Mouse (Mus musculus): Measurements from ENCODE around the gene Chchd2. TPM values are rescaled to one million over a fixed set of nuclear protein-coding genes. Genes with fewer than 3 reads are reported as not detected.
"Not testable (repeated sequence)": the region's sequence is repeated elsewhere in the genome, so short reads cannot be mapped to it uniquely, and the experiment has no call there.

The Chchd2 gene
- polyA plus RNA-seq (2015; fragmentation: Nextera tagmentation; extraction: Ambion mirVana): 519 and 524 TPM in 2 replicates

GRCm38 (mm10) chr5:129886911-129887636, at the start of gene Chchd2:
Gene Chchd2, minus strand, starts transcription at chr5:129887470.
- Histone ChIP-seq H3K36me3 (replicated peaks) (peaks cover 25% of the 10 kb centered on the region), H3K27me3 (no peaks in the 10 kb centered on the region), H3K9me3 (replicated peaks) (no peaks in the 10 kb centered on the region), H3K4me2 (peak within 1 kb of the TSS; percentile 78), H3K27ac (replicated peaks) (peak within 1 kb of the TSS; percentile 98), H3K9ac (peak within 1 kb of the TSS; percentile 91), H3K4me3 (replicated peaks) (peak within 1 kb of the TSS; percentile 86), H3K4me1 (replicated peaks) (peaks cover 20% of the 10 kb centered on the region)
- peak; percentile 99 for ATAC-seq (ENCODE audit: insufficient read depth)
- under 1% methylated on average over 46 of the region's 46 CpGs for WGBS (ENCODE audit: insufficient replicate concordance)

- H3K4me3 ChIP-seq (replicated peaks): no peak overlapping the region
- H3K27ac ChIP-seq (replicated peaks): no peak overlapping the region
- no peak overlapping the region for H3K9ac ChIP-seq
- no peaks in the 10 kb centered on the region for H3K9me3 ChIP-seq (replicated peaks)
- ATAC-seq (ENCODE audit: insufficient read depth): no peak
- no peak overlapping the region for H3K4me2 ChIP-seq
- WGBS (ENCODE audit: insufficient replicate concordance): 57% methylated on average over 4 of the region's 4 CpGs
- no peaks in the 10 kb centered on the region for H3K36me3 ChIP-seq (replicated peaks)
- no peaks in the 10 kb centered on the region; the same call in 1 of the 2 replicates for H3K27me3 ChIP-seq
- H3K4me1 ChIP-seq (replicated peaks): peaks cover 15% of the 10 kb centered on the region
Observed at GRCm38 (mm10) chr5:129936941-129937340, 49.7 kb upstream of the Chchd2 start.

GRCm38 (mm10) chr5:129929924-129930855, 42.9 kb upstream of the Chchd2 start:
- peak; percentile 20; the same call in 1 of the 2 replicates for ATAC-seq (ENCODE audit: insufficient read depth)
- no peak overlapping the region for H3K4me2 ChIP-seq

GRCm38 (mm10) chr5:129925933-129926332, 38.7 kb upstream of the Chchd2 start:
- no peak overlapping the region for H3K27ac ChIP-seq (replicated peaks)
- no peaks in the 10 kb centered on the region for H3K36me3 ChIP-seq (replicated peaks)
- H3K4me2 ChIP-seq: no peak overlapping the region

More at GRCm38 (mm10) chr5:129929924-129930855, 42.9 kb upstream of the Chchd2 start:
- Histone ChIP-seq H3K4me3 (replicated peaks) (no peak overlapping the region), H3K27me3 (no peaks in the 10 kb centered on the region; the same call in 1 of the 2 replicates), H3K27ac (replicated peaks) (no peak overlapping the region; the same call in 1 of the 2 replicates), H3K9me3 (replicated peaks) (no peaks in the 10 kb centered on the region), H3K4me1 (replicated peaks) (peaks cover 9% of the 10 kb centered on the region), H3K36me3 (replicated peaks) (no peaks in the 10 kb centered on the region), H3K9ac (no peak overlapping the region)
- WGBS (ENCODE audit: insufficient replicate concordance): 44% methylated on average over 9 of the region's 9 CpGs

GRCm38 (mm10) chr5:129924820-129925452, 37.7 kb upstream of the Chchd2 start:
- Histone ChIP-seq H3K9me3 (replicated peaks) (no peaks in the 10 kb centered on the region), H3K27ac (replicated peaks) (no peak overlapping the region), H3K4me1 (replicated peaks) (peaks cover 2% of the 10 kb centered on the region; the same call in 1 of the 2 replicates), H3K27me3 (no peaks in the 10 kb centered on the region), H3K4me3 (replicated peaks) (no peak overlapping the region), H3K36me3 (replicated peaks) (no peaks in the 10 kb centered on the region), H3K9ac (no peak overlapping the region), H3K4me2 (no peak overlapping the region)
- 59% methylated on average over 8 of the region's 8 CpGs for WGBS (ENCODE audit: insufficient replicate concordance)
- no peak for ATAC-seq (ENCODE audit: insufficient read depth)

More at GRCm38 (mm10) chr5:129925933-129926332, 38.7 kb upstream of the Chchd2 start:
- no peak for ATAC-seq (ENCODE audit: insufficient read depth)
- Histone ChIP-seq H3K4me1 (replicated peaks) (peaks cover 9% of the 10 kb centered on the region), H3K4me3 (replicated peaks) (no peak overlapping the region), H3K9me3 (replicated peaks) (no peaks in the 10 kb centered on the region), H3K9ac (no peak overlapping the region), H3K27me3 (no peaks in the 10 kb centered on the region)
- WGBS (ENCODE audit: insufficient replicate concordance): 68% methylated on average over 5 of the region's 5 CpGs

GRCm38 (mm10) chr5:129921972-129922371, 34.7 kb upstream of the Chchd2 start:
- Histone ChIP-seq H3K4me1 (replicated peaks) (peaks cover 12% of the 10 kb centered on the region), H3K9ac (no peak overlapping the region), H3K4me2 (no peak overlapping the region), H3K4me3 (replicated peaks) (no peak overlapping the region), H3K27ac (replicated peaks) (no peak overlapping the region), H3K9me3 (replicated peaks) (no peaks in the 10 kb centered on the region), H3K27me3 (no peaks in the 10 kb centered on the region), H3K36me3 (replicated peaks) (no peaks in the 10 kb centered on the region)
- WGBS (ENCODE audit: insufficient replicate concordance): 80% methylated on average over 4 of the region's 4 CpGs
- ATAC-seq (ENCODE audit: insufficient read depth): no peak

GRCm38 (mm10) chr5:129919320-129919719, 32.0 kb upstream of the Chchd2 start:
- 65% methylated on average over 8 of the region's 8 CpGs for WGBS (ENCODE audit: insufficient replicate concordance)
- Histone ChIP-seq H3K27ac (replicated peaks) (no peak overlapping the region), H3K36me3 (replicated peaks) (no peaks in the 10 kb centered on the region)

GRCm38 (mm10) chr5:129918752-129919151, 31.5 kb upstream of the Chchd2 start:
- Histone ChIP-seq H3K27me3 (no peaks in the 10 kb centered on the region), H3K4me1 (replicated peaks) (peaks cover 12% of the 10 kb centered on the region), H3K9ac (no peak overlapping the region), H3K4me3 (replicated peaks) (no peak overlapping the region), H3K27ac (replicated peaks) (no peak overlapping the region), H3K9me3 (replicated peaks) (no peaks in the 10 kb centered on the region), H3K4me2 (no peak overlapping the region), H3K36me3 (replicated peaks) (no peaks in the 10 kb centered on the region)
- ATAC-seq (ENCODE audit: insufficient read depth): no peak
- 77% methylated on average over 9 of the region's 9 CpGs for WGBS (ENCODE audit: insufficient replicate concordance)

More at GRCm38 (mm10) chr5:129919320-129919719, 32.0 kb upstream of the Chchd2 start:
- Histone ChIP-seq H3K9me3 (replicated peaks) (no peaks in the 10 kb centered on the region), H3K9ac (no peak overlapping the region), H3K4me1 (replicated peaks) (peaks cover 12% of the 10 kb centered on the region), H3K4me3 (replicated peaks) (no peak overlapping the region), H3K4me2 (no peak overlapping the region), H3K27me3 (no peaks in the 10 kb centered on the region)
- ATAC-seq (ENCODE audit: insufficient read depth): no peak

- H3K9ac ChIP-seq: no peak overlapping the region
- no peaks in the 10 kb centered on the region for H3K27me3 ChIP-seq
- no peak overlapping the region for H3K4me3 ChIP-seq (replicated peaks)
- H3K9me3 ChIP-seq (replicated peaks): no peaks in the 10 kb centered on the region
- H3K36me3 ChIP-seq (replicated peaks): no peaks in the 10 kb centered on the region
- H3K27ac ChIP-seq (replicated peaks): no peak overlapping the region
- 73% methylated on average over 24 of the region's 24 CpGs for WGBS (ENCODE audit: insufficient replicate concordance)
- H3K4me2 ChIP-seq: no peak overlapping the region
- ATAC-seq (ENCODE audit: insufficient read depth): no peak
- H3K4me1 ChIP-seq (replicated peaks): peaks cover 12% of the 10 kb centered on the region
Observed at GRCm38 (mm10) chr5:129918065-129918651, 30.9 kb upstream of the Chchd2 start.

- not testable (repeated sequence) for ATAC-seq (ENCODE audit: insufficient read depth); H3K4me3 ChIP-seq (replicated peaks); H3K9ac ChIP-seq; H3K9me3 ChIP-seq (replicated peaks); H3K36me3 ChIP-seq (replicated peaks); H3K4me2 ChIP-seq; H3K27me3 ChIP-seq; H3K27ac ChIP-seq (replicated peaks)
- peaks cover 12% of the 10 kb centered on the region for H3K4me1 ChIP-seq (replicated peaks)
- WGBS (ENCODE audit: insufficient replicate concordance): 75% methylated on average over 11 of the region's 11 CpGs
Observed at GRCm38 (mm10) chr5:129915491-129915890, 28.2 kb upstream of the Chchd2 start.

Measured in liver, embryonic 15.5 days (tissue).